Mouse (Mus musculus): Measurements from ENCODE around the gene Calr3. TPM values are rescaled to one million over a fixed set of nuclear protein-coding genes. Genes with fewer than 3 reads are reported as not detected.

The Calr3 gene
- polyA plus RNA-seq, 1 experiment from 2014 or later: 1.3 TPM

GRCm38 (mm10) chr8:72464211-72464610, 20.5 kb upstream of the Calr3 start:
- Histone ChIP-seq H3K4me3 (no peak overlapping the region), H3K9me3 (no peaks in the 10 kb centered on the region), H3K36me3 (peaks cover 100% of the 10 kb centered on the region), H3K27ac (replicated peaks) (no peak overlapping the region), H3K4me1 (replicated peaks) (no peaks in the 10 kb centered on the region), H3K9ac (no peak overlapping the region), H3K27me3 (no peaks in the 10 kb centered on the region), H3K4me2 (no peak overlapping the region)
- ATAC-seq (ENCODE audit: low read depth): no peak
- WGBS: 94% methylated on average over 10 of the region's 10 CpGs

- Histone ChIP-seq H3K9me3 (no peaks in the 10 kb centered on the region), H3K4me3 (no peak overlapping the region), H3K4me1 (replicated peaks) (no peaks in the 10 kb centered on the region), H3K27ac (replicated peaks) (no peak overlapping the region), H3K4me2 (no peak overlapping the region), H3K27me3 (no peaks in the 10 kb centered on the region), H3K9ac (no peak overlapping the region), H3K36me3 (peaks cover 84% of the 10 kb centered on the region)
- 95% methylated on average over 4 of the region's 4 CpGs for WGBS
- ATAC-seq (ENCODE audit: low read depth): no peak
These were observed 16.3 kb upstream of the Calr3 start for GRCm38 (mm10) chr8:72459881-72460533.

GRCm38 (mm10) chr8:72458457-72458856, 14.8 kb upstream of the Calr3 start:
- H3K4me2 ChIP-seq: no peak overlapping the region
- H3K9ac ChIP-seq: no peak overlapping the region
- no peak for ATAC-seq (ENCODE audit: low read depth)

GRCm38 (mm10) chr8:72457806-72458205, 14.1 kb upstream of the Calr3 start:
- H3K27me3 ChIP-seq: no peaks in the 10 kb centered on the region
- no peak overlapping the region for H3K4me2 ChIP-seq
- no peaks in the 10 kb centered on the region for H3K9me3 ChIP-seq
- no peaks in the 10 kb centered on the region for H3K4me1 ChIP-seq (replicated peaks)
- no peak overlapping the region for H3K9ac ChIP-seq
- H3K36me3 ChIP-seq: peaks cover 83% of the 10 kb centered on the region
- H3K27ac ChIP-seq (replicated peaks): no peak overlapping the region
- no peak for ATAC-seq (ENCODE audit: low read depth)
- H3K4me3 ChIP-seq: no peak overlapping the region
- 84% methylated on average over 3 of the region's 3 CpGs for WGBS

More at GRCm38 (mm10) chr8:72458457-72458856, 14.8 kb upstream of the Calr3 start:
- H3K27me3 ChIP-seq: no peaks in the 10 kb centered on the region
- H3K27ac ChIP-seq (replicated peaks): no peak overlapping the region
- no peak overlapping the region for H3K4me3 ChIP-seq
- H3K36me3 ChIP-seq: peaks cover 83% of the 10 kb centered on the region
- H3K4me1 ChIP-seq (replicated peaks): no peaks in the 10 kb centered on the region
- no peaks in the 10 kb centered on the region for H3K9me3 ChIP-seq
- WGBS: 92% methylated on average over 6 of the region's 6 CpGs

- no peak overlapping the region for H3K27ac ChIP-seq (replicated peaks)
- no peaks in the 10 kb centered on the region for H3K9me3 ChIP-seq
- H3K36me3 ChIP-seq: peaks cover 80% of the 10 kb centered on the region
- WGBS: 95% methylated on average over 4 of the region's 4 CpGs
- H3K4me2 ChIP-seq: no peak overlapping the region
- no peaks in the 10 kb centered on the region for H3K27me3 ChIP-seq
- no peak for ATAC-seq (ENCODE audit: low read depth)
- H3K9ac ChIP-seq: no peak overlapping the region
- no peak overlapping the region for H3K4me3 ChIP-seq
- H3K4me1 ChIP-seq (replicated peaks): no peaks in the 10 kb centered on the region
These were observed 11.6 kb upstream of the Calr3 start for GRCm38 (mm10) chr8:72455317-72455716.

GRCm38 (mm10) chr8:72453904-72454303, 10.2 kb upstream of the Calr3 start:
- Histone ChIP-seq H3K4me1 (replicated peaks) (no peaks in the 10 kb centered on the region), H3K4me2 (no peak overlapping the region), H3K27me3 (no peaks in the 10 kb centered on the region), H3K27ac (replicated peaks) (no peak overlapping the region), H3K4me3 (no peak overlapping the region), H3K9ac (no peak overlapping the region), H3K36me3 (peaks cover 81% of the 10 kb centered on the region), H3K9me3 (no peaks in the 10 kb centered on the region)
- 97% methylated on average over 2 of the region's 2 CpGs for WGBS
- ATAC-seq (ENCODE audit: low read depth): no peak

- Histone ChIP-seq H3K27me3 (no peaks in the 10 kb centered on the region), H3K9me3 (no peaks in the 10 kb centered on the region), H3K27ac (replicated peaks) (no peak overlapping the region), H3K4me1 (replicated peaks) (peaks cover 11% of the 10 kb centered on the region; the same call in 1 of the 2 replicates), H3K4me3 (no peak overlapping the region), H3K9ac (no peak overlapping the region), H3K4me2 (no peak overlapping the region), H3K36me3 (peaks cover 83% of the 10 kb centered on the region)
- no peak for ATAC-seq (ENCODE audit: low read depth)
- WGBS: 91% methylated on average over 8 of the region's 8 CpGs
These were observed 7.8 kb upstream of the Calr3 start for GRCm38 (mm10) chr8:72451516-72451915.

GRCm38 (mm10) chr8:72445071-72445470, 1.4 kb upstream of the Calr3 start:
- Histone ChIP-seq H3K27me3 (no peaks in the 10 kb centered on the region), H3K36me3 (peaks cover 26% of the 10 kb centered on the region), H3K4me1 (replicated peaks) (peaks cover 33% of the 10 kb centered on the region), H3K9me3 (no peaks in the 10 kb centered on the region), H3K4me2 (no peak overlapping the region), H3K4me3 (no peak overlapping the region), H3K27ac (replicated peaks) (no peak overlapping the region), H3K9ac (no peak overlapping the region)
- WGBS: 90% methylated on average over 6 of the region's 6 CpGs
- no peak for ATAC-seq (ENCODE audit: low read depth)

GRCm38 (mm10) chr8:72443994-72444350, 302 bp upstream of the Calr3 start:
- Histone ChIP-seq H3K27ac (replicated peaks) (peak overlapping the region; percentile 68; the same call in 1 of the 2 replicates), H3K4me3 (peak overlapping the region; percentile 49), H3K9ac (peak overlapping the region; percentile 75), H3K27me3 (no peaks in the 10 kb centered on the region), H3K4me1 (replicated peaks) (peaks cover 33% of the 10 kb centered on the region), H3K4me2 (peak overlapping the region; percentile 69), H3K36me3 (peaks cover 15% of the 10 kb centered on the region), H3K9me3 (no peaks in the 10 kb centered on the region)
- 45% methylated on average over 6 of the region's 6 CpGs for WGBS
- ATAC-seq (ENCODE audit: low read depth): peak; percentile 77

- Histone ChIP-seq H3K9ac (no peak overlapping the region), H3K36me3 (no peaks in the 10 kb centered on the region), H3K4me1 (replicated peaks) (peaks cover 4% of the 10 kb centered on the region; the same call in 1 of the 2 replicates), H3K4me3 (no peak overlapping the region), H3K4me2 (no peak overlapping the region), H3K9me3 (no peaks in the 10 kb centered on the region), H3K27ac (replicated peaks) (no peak overlapping the region), H3K27me3 (no peaks in the 10 kb centered on the region)
- WGBS: 75% methylated on average over 8 of the region's 8 CpGs
- no peak for ATAC-seq (ENCODE audit: low read depth)
These were observed 5.2 kb downstream of the Calr3 start for GRCm38 (mm10) chr8:72438248-72439015.

- ATAC-seq (ENCODE audit: low read depth): no peak
- WGBS: 48% methylated on average over 2 of the region's 2 CpGs
- no peaks in the 10 kb centered on the region for H3K36me3 ChIP-seq
- no peak overlapping the region for H3K9ac ChIP-seq
- no peaks in the 10 kb centered on the region for H3K4me1 ChIP-seq (replicated peaks)
- H3K4me3 ChIP-seq: no peak overlapping the region
- no peak overlapping the region for H3K27ac ChIP-seq (replicated peaks)
- no peak overlapping the region for H3K4me2 ChIP-seq
- no peaks in the 10 kb centered on the region for H3K27me3 ChIP-seq
- no peaks in the 10 kb centered on the region for H3K9me3 ChIP-seq
These were observed 8.7 kb downstream of the Calr3 start for GRCm38 (mm10) chr8:72434952-72435351.

- no peaks in the 10 kb centered on the region for H3K27me3 ChIP-seq
- H3K36me3 ChIP-seq: no peaks in the 10 kb centered on the region
- no peak overlapping the region for H3K27ac ChIP-seq (replicated peaks)
- 50% methylated on average over 13 of the region's 13 CpGs for WGBS
- no peak for ATAC-seq (ENCODE audit: low read depth)
- no peak overlapping the region for H3K9ac ChIP-seq
- H3K4me2 ChIP-seq: no peak overlapping the region
- no peaks in the 10 kb centered on the region for H3K4me1 ChIP-seq (replicated peaks)
- H3K9me3 ChIP-seq: no peaks in the 10 kb centered on the region
- no peak overlapping the region for H3K4me3 ChIP-seq
These were observed 14.0 kb downstream of the Calr3 start for GRCm38 (mm10) chr8:72429676-72430075.
